Mouse (Mus musculus): ENCODE measurements at regions not wholly inside any gene's neighbourhood (a gene's known extent, or its start where the extent isn't known, plus 50 kb on each side); places are given as distances from the start of the nearest gene placed in this dataset.

DNA sequence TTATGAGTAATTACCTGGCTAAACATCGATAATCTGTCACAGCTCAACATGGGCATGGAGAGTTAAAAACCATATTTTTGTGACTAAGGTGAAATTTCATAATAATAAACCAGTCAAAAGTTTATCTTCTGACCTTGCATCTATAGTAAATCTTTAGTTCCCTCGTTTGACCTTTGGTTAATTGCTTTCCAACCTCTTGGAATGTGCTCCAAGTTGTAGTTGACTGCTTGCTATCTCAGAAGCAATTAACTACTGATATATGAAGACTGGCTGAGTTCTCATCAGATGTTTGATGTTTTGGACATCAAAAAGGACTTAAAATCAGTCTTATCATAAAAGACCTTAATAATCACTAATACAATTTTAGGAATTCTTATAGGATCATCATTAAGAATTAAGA is 895.8 kb upstream of the Tmprss15 start:
- Histone ChIP-seq H3K4me1 (ENCODE audit: control insufficient read depth, insufficient read depth, low read length) (no peaks in the 10 kb centered on the region), H3K36me3 (ENCODE audit: control insufficient read depth, insufficient read depth, low read length) (no peaks in the 10 kb centered on the region), H3K9me3 (ENCODE audit: control insufficient read depth, low read length) (no peaks in the 10 kb centered on the region), H3K4me2 (ENCODE audit: low read depth, low read length) (no peak overlapping the region), H3K4me3 (ENCODE audit: low read depth, low read length) (no peak overlapping the region), H3K9ac (replicated peaks; ENCODE audit: low read depth, low read length) (no peak overlapping the region), H3K27ac (ENCODE audit: low read depth, low read length) (no peak overlapping the region), H3K27me3 (ENCODE audit: control insufficient read depth, insufficient read depth, low read length) (no peaks in the 10 kb centered on the region)
- WGBS = 74% methylated on average over 2 of the region's 2 CpGs
- no peak for ATAC-seq (ENCODE audit: low read depth)

DNA sequence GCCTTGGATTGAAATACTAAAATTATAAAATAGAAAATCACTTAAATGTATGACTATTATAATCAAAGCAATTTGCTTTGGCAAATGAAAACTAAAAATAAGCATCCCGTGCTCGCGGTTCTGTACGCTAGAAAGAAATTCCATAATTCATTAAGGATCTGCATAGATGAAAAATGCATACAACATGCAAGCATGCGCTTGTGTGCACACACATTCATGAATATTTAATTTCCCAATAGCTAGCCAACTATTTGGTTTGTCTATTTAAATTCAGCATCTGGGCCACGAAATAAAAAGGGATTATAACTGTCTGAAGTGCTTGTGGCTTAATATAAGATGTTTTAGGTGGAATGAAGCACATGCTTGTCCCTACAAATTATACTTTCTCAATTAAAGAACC is 881.2 kb upstream of the Tmprss15 start:
- H3K9me3 ChIP-seq (ENCODE audit: control insufficient read depth, low read length) = no peaks in the 10 kb centered on the region
- no peak overlapping the region for H3K4me2 ChIP-seq (ENCODE audit: low read depth, low read length)
- no peaks in the 10 kb centered on the region for H3K36me3 ChIP-seq (ENCODE audit: control insufficient read depth, insufficient read depth, low read length)
- H3K9ac ChIP-seq (replicated peaks; ENCODE audit: low read depth, low read length) = no peak overlapping the region
- H3K27me3 ChIP-seq (ENCODE audit: control insufficient read depth, insufficient read depth, low read length) = no peaks in the 10 kb centered on the region
- H3K4me1 ChIP-seq (ENCODE audit: control insufficient read depth, insufficient read depth, low read length) = no peaks in the 10 kb centered on the region
- H3K4me3 ChIP-seq (ENCODE audit: low read depth, low read length) = no peak overlapping the region
- 49% methylated on average over 6 of the region's 6 CpGs for WGBS
- no peak overlapping the region for H3K27ac ChIP-seq (ENCODE audit: low read depth, low read length)
- no peak for ATAC-seq (ENCODE audit: low read depth)

DNA sequence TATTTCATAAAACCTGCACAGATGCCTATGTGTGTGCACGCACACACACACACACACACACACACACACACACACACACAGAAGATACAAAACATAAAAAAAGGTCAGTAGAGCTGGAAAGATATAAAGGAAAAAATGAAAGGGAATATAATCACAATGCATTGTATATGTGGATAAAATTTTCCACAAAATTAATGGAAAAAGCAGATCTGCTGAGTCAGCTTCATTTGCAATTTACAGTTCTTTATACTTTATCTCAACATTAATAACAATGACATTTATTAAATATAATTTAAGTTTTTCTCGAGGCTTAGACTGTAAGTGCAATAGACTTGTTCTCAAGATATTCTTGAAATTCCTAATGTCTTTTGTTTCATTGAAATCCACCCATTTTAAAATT is 846.1 kb upstream of the Tmprss15 start:
- Histone ChIP-seq H3K27me3 (ENCODE audit: control insufficient read depth, insufficient read depth, low read length) (no peaks in the 10 kb centered on the region), H3K27ac (ENCODE audit: low read depth, low read length) (no peak overlapping the region), H3K9me3 (ENCODE audit: control insufficient read depth, low read length) (no peaks in the 10 kb centered on the region), H3K36me3 (ENCODE audit: control insufficient read depth, insufficient read depth, low read length) (no peaks in the 10 kb centered on the region), H3K4me3 (ENCODE audit: low read depth, low read length) (no peak overlapping the region), H3K4me2 (ENCODE audit: low read depth, low read length) (no peak overlapping the region), H3K4me1 (ENCODE audit: control insufficient read depth, insufficient read depth, low read length) (no peaks in the 10 kb centered on the region), H3K9ac (replicated peaks; ENCODE audit: low read depth, low read length) (no peak overlapping the region)
- ATAC-seq (ENCODE audit: low read depth) = no peak
- 72% methylated on average over 2 of the region's 2 CpGs for WGBS

DNA sequence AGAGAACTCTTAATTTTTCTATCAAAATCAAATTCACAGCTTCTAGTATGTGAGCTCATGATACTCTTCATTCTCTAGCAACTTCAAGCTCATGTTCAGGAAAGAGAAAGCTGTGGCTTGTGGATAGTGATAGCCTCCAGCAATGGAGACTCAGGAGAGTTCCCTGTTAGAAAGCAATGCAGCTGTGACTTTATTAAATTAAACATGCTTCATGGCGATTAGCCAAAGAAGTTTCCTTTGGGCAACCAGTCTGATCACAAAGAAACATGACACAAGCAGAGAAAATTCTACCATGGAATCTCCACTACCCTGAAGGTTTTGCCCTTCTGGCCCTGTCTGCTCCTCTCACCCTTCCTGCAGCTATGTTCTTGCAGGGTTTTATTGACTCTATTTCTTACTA is 816.2 kb upstream of the Tmprss15 start:
- Histone ChIP-seq H3K9ac (replicated peaks; ENCODE audit: low read depth, low read length) (no peak overlapping the region), H3K27me3 (ENCODE audit: control insufficient read depth, insufficient read depth, low read length) (no peaks in the 10 kb centered on the region), H3K4me2 (ENCODE audit: low read depth, low read length) (no peak overlapping the region), H3K9me3 (ENCODE audit: control insufficient read depth, low read length) (no peaks in the 10 kb centered on the region), H3K4me3 (ENCODE audit: low read depth, low read length) (no peak overlapping the region), H3K27ac (ENCODE audit: low read depth, low read length) (no peak overlapping the region), H3K4me1 (ENCODE audit: control insufficient read depth, insufficient read depth, low read length) (no peaks in the 10 kb centered on the region), H3K36me3 (ENCODE audit: control insufficient read depth, insufficient read depth, low read length) (no peaks in the 10 kb centered on the region)
- no peak for ATAC-seq (ENCODE audit: low read depth)
- 67% methylated on average over 1 of the region's 1 CpGs for WGBS

DNA sequence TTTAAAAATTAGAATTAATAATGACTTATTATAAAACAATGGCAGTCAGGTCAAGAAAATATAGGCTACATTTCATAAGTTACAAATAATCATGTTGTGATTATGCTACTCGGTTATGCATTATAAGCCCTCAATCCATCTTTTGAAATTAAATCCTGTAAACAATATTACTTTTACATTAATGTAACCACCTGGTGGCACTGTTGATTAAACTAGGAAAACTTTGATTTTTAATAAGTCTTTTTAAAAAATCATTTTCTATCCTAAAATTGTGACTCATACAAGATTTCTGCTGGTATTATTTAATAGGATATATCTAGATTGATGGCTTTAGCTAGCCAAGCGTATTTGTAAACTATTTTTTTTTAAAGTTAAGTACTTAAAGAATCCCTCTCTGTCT is 810.6 kb upstream of the Tmprss15 start:
- H3K4me2 ChIP-seq (ENCODE audit: low read depth, low read length) = no peak overlapping the region
- WGBS = 78% methylated on average over 2 of the region's 2 CpGs

DNA sequence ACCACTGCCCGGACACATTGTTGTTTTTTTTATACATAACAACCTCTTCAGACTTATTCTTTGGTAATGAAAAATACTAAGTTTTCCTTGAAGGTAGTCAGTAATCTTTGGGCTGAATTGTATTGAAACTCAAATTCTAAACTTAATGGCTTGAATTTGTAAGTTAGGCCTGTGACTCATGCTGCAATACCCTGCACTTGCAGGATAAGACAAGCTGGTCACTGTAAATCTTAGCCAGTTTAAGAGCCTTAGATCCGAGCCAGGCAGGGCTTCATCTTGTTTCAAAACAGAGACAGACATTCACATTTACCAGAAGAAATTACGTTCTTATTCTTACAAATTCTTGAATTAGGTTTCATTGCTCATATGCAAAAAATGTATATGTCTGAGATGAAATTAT is 791.0 kb upstream of the Tmprss15 start:
- H3K4me1 ChIP-seq (ENCODE audit: control insufficient read depth, insufficient read depth, low read length) = no peaks in the 10 kb centered on the region
- 76% methylated on average over 3 of the region's 3 CpGs for WGBS
- ATAC-seq (ENCODE audit: low read depth) = no peak
- H3K9ac ChIP-seq (replicated peaks; ENCODE audit: low read depth, low read length) = no peak overlapping the region
- H3K9me3 ChIP-seq (ENCODE audit: control insufficient read depth, low read length) = no peaks in the 10 kb centered on the region
- no peak overlapping the region for H3K4me3 ChIP-seq (ENCODE audit: low read depth, low read length)
- no peak overlapping the region for H3K27ac ChIP-seq (ENCODE audit: low read depth, low read length)
- H3K4me2 ChIP-seq (ENCODE audit: low read depth, low read length) = no peak overlapping the region
- H3K36me3 ChIP-seq (ENCODE audit: control insufficient read depth, insufficient read depth, low read length) = no peaks in the 10 kb centered on the region
- H3K27me3 ChIP-seq (ENCODE audit: control insufficient read depth, insufficient read depth, low read length) = no peaks in the 10 kb centered on the region

More for the DNA sequence above, 810.6 kb upstream of the Tmprss15 start:
- Histone ChIP-seq H3K9me3 (ENCODE audit: control insufficient read depth, low read length) (no peaks in the 10 kb centered on the region), H3K4me3 (ENCODE audit: low read depth, low read length) (no peak overlapping the region), H3K27me3 (ENCODE audit: control insufficient read depth, insufficient read depth, low read length) (no peaks in the 10 kb centered on the region), H3K9ac (replicated peaks; ENCODE audit: low read depth, low read length) (no peak overlapping the region), H3K27ac (ENCODE audit: low read depth, low read length) (no peak overlapping the region), H3K36me3 (ENCODE audit: control insufficient read depth, insufficient read depth, low read length) (no peaks in the 10 kb centered on the region), H3K4me1 (ENCODE audit: control insufficient read depth, insufficient read depth, low read length) (no peaks in the 10 kb centered on the region)
- no peak for ATAC-seq (ENCODE audit: low read depth)

DNA sequence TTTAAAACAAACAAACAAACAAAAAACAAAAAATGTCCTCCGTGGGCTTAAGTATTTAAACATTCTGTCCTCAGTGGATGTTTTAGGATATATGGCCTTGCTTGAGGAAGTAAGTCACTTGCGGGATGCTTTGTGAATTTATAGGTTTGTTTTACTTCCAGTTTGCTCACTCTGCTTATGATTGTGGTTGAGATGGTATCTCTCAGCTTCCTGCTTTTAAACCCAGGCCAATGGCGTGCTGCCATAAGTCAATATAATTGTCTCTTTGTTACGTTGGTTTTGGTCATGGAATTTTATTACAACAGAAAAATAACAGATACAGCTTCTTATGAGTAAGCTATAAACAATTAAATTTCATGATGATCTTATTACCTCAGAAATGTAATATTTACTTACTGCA is 787.2 kb upstream of the Tmprss15 start:
- Histone ChIP-seq H3K4me3 (ENCODE audit: low read depth, low read length) (no peak overlapping the region), H3K4me1 (ENCODE audit: control insufficient read depth, insufficient read depth, low read length) (no peaks in the 10 kb centered on the region), H3K27me3 (ENCODE audit: control insufficient read depth, insufficient read depth, low read length) (no peaks in the 10 kb centered on the region), H3K4me2 (ENCODE audit: low read depth, low read length) (no peak overlapping the region), H3K27ac (ENCODE audit: low read depth, low read length) (no peak overlapping the region), H3K9ac (replicated peaks; ENCODE audit: low read depth, low read length) (no peak overlapping the region), H3K9me3 (ENCODE audit: control insufficient read depth, low read length) (no peaks in the 10 kb centered on the region), H3K36me3 (ENCODE audit: control insufficient read depth, insufficient read depth, low read length) (no peaks in the 10 kb centered on the region)
- no peak for ATAC-seq (ENCODE audit: low read depth)
- WGBS = 74% methylated on average over 4 of the region's 4 CpGs

DNA sequence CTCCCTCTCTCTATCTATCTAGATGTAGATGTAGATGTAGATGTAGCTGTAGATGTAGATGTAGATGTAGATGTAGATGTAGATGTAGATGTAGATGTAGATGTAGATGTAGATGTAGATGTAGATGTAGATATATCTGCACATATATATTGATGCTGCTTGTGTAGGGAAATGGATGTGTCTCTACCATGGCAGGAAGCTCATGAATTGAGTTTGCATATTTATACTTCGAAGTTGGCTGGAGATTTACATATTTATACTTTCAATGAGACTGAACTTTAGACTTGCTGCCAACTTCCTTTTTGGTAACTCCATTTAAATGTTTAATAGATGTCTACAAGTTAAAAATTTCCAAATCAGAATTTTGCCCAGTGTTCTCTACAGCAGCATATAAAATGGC is 785.9 kb upstream of the Tmprss15 start:
- H3K4me3 ChIP-seq (ENCODE audit: low read depth, low read length) = no peak overlapping the region
- no peak overlapping the region for H3K27ac ChIP-seq (ENCODE audit: low read depth, low read length)
- H3K9me3 ChIP-seq (ENCODE audit: control insufficient read depth, low read length) = no peaks in the 10 kb centered on the region
- H3K4me1 ChIP-seq (ENCODE audit: control insufficient read depth, insufficient read depth, low read length) = no peaks in the 10 kb centered on the region
- H3K27me3 ChIP-seq (ENCODE audit: control insufficient read depth, insufficient read depth, low read length) = no peaks in the 10 kb centered on the region
- 80% methylated on average over 1 of the region's 1 CpGs for WGBS
- H3K4me2 ChIP-seq (ENCODE audit: low read depth, low read length) = no peak overlapping the region
- no peak for ATAC-seq (ENCODE audit: low read depth)
- H3K36me3 ChIP-seq (ENCODE audit: control insufficient read depth, insufficient read depth, low read length) = no peaks in the 10 kb centered on the region
- H3K9ac ChIP-seq (replicated peaks; ENCODE audit: low read depth, low read length) = no peak overlapping the region

DNA sequence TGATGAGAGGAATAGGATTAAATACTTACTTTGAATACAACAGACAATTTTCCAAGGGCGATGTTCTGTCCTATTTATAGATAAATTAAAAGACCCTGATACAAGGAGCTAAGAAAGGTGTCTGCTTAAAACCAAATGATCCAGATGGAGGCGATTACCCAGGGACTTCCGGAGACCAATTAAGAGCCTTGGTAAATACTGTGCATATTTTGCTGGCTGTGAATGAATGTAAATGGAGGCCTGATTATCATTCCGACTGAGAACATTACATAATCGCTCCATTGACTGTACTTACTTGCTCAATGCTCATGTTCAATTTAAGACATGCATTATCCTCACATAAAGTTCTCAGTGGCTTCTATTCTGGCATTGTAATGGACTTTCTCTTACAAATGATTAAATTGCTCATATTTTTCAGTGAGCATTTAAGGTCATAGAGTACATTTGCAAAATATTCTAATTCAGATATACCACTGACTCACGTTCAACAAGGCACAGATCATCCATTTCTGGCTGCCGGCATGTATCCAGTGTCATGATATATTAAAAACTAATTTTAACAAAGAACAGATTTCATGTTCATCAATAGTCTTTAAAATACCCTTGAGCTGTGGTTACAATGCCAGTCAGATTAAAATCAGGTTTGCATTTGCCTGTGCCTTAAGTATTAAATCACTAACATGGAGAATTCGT is 779.8 kb upstream of the Tmprss15 start:
- no peak overlapping the region for H3K4me2 ChIP-seq (ENCODE audit: low read depth, low read length)
- no peaks in the 10 kb centered on the region for H3K4me1 ChIP-seq (ENCODE audit: control insufficient read depth, insufficient read depth, low read length)
- no peaks in the 10 kb centered on the region for H3K36me3 ChIP-seq (ENCODE audit: control insufficient read depth, insufficient read depth, low read length)
- no peak overlapping the region for H3K4me3 ChIP-seq (ENCODE audit: low read depth, low read length)
- no peaks in the 10 kb centered on the region for H3K9me3 ChIP-seq (ENCODE audit: control insufficient read depth, low read length)
- H3K27me3 ChIP-seq (ENCODE audit: control insufficient read depth, insufficient read depth, low read length) = no peaks in the 10 kb centered on the region
- WGBS = 59% methylated on average over 8 of the region's 8 CpGs
- H3K27ac ChIP-seq (ENCODE audit: low read depth, low read length) = no peak overlapping the region
- ATAC-seq (ENCODE audit: low read depth) = peak; percentile 73; the same call in 1 of the 2 replicates
- no peak overlapping the region for H3K9ac ChIP-seq (replicated peaks; ENCODE audit: low read depth, low read length)
